Mouse (Mus musculus) heart, embryonic 14.5 days (tissue): Measurements from ENCODE around the gene Gm11549. TPM values are rescaled to one million over a fixed set of nuclear protein-coding genes. Genes with fewer than 3 reads are reported as not detected.

Experiments
- ATAC-seq: fragments of 200-750 bp; cut with Nextera tagmentation; 2 replicates; pipeline ENCODE4 v1.8.0; 2017; ENCODE audit warnings: low read depth, moderate TSS enrichment; ENCODE audit not compliant: insufficient number of reproducible peaks, insufficient read depth, low FRiP score
- H3K27ac ChIP-seq, 2 experiments: fragments of 200-500 bp in 1 of 2; fragments of 300-500 bp in 1 of 2; sonication (generic) in 1 of 2; replicated peaks in 1 of 2; 2 replicates each; pipeline ENCODE4 v1.5.1; 2012 to 2014; ENCODE audit warnings: low read depth in 2 of 2, low read length in 2 of 2, control low read depth in 1 of 2, mild to moderate bottlenecking in 1 of 2, mixed read lengths in 1 of 2; ENCODE audit not compliant: control insufficient read depth in 1 of 2, insufficient read depth in 1 of 2
- H3K27me3 ChIP-seq: fragments of 300-500 bp; sonication (generic); 2 replicates; pipeline ENCODE4 v1.6.1; 2014; ENCODE audit warnings: mild to moderate bottlenecking, low read length, control low read depth; ENCODE audit not compliant: control insufficient read depth, insufficient read depth
- H3K36me3 ChIP-seq: fragments of 300-500 bp; sonication (generic); 2 replicates; pipeline ENCODE4 v1.6.1; 2014; ENCODE audit warnings: mild to moderate bottlenecking, control low read depth, low read length, mixed read lengths; ENCODE audit not compliant: control insufficient read depth, insufficient read depth
- H3K4me1 ChIP-seq, 2 experiments: fragments of 200-500 bp in 1 of 2; fragments of 300-500 bp in 1 of 2; sonication (generic) in 1 of 2; 2 replicates each; pipeline ENCODE4 v1.6.1; 2012 to 2014; ENCODE audit warnings: low read length in 2 of 2, control low read depth in 1 of 2, mixed read lengths in 1 of 2; ENCODE audit not compliant: control insufficient read depth in 2 of 2, insufficient read depth in 2 of 2
- H3K4me2 ChIP-seq: fragments of 300-500 bp; sonication (generic); 2 replicates; pipeline ENCODE4 v1.6.1; 2014; ENCODE audit warnings: mild to moderate bottlenecking, low read length
- H3K4me3 ChIP-seq, 2 experiments: fragments of 200-500 bp in 1 of 2; fragments of 300-500 bp in 1 of 2; sonication (generic) in 1 of 2; 2 replicates each; pipeline ENCODE4 v1.5.1; 2012 to 2014; ENCODE audit warnings: low read length in 2 of 2, mild to moderate bottlenecking in 2 of 2, control low read depth in 1 of 2, low read depth in 1 of 2, moderate library complexity in 1 of 2; ENCODE audit not compliant: control insufficient read depth in 1 of 2, insufficient read depth in 1 of 2
- H3K9ac ChIP-seq: fragments of 300-500 bp; sonication (generic); 2 replicates; pipeline ENCODE4 v1.6.1; 2014; ENCODE audit warnings: mild to moderate bottlenecking, low read length
- H3K9me3 ChIP-seq: fragments of 300-500 bp; sonication (generic); 2 replicates; pipeline ENCODE4 v1.6.1; 2016; ENCODE audit warnings: low read length, control low read depth; ENCODE audit not compliant: control insufficient read depth
- WGBS: fragments of 180-500 bp; shearing (Covaris S2); extraction: QIAGEN DNeasy Blood & Tissue Kit; methylation state at CpG from one replicate; pipeline ENCODE4 v1.1.7; 2014; 5-methylcytosine and 5-hydroxymethylcytosine counted together
- polyA plus RNA-seq: library from polyadenylated mRNA; unstranded; fragments of >200 nt; fragmentation: Nextera tagmentation; extraction: Ambion mirVana; gene quantifications from 2 replicates; pipeline ENCODE4 v1.2.1, GENCODE M21; 2014

Gm11549 gene
- polyA plus RNA-seq: 0.58 and 0.88 TPM in 2 replicates

DNA sequence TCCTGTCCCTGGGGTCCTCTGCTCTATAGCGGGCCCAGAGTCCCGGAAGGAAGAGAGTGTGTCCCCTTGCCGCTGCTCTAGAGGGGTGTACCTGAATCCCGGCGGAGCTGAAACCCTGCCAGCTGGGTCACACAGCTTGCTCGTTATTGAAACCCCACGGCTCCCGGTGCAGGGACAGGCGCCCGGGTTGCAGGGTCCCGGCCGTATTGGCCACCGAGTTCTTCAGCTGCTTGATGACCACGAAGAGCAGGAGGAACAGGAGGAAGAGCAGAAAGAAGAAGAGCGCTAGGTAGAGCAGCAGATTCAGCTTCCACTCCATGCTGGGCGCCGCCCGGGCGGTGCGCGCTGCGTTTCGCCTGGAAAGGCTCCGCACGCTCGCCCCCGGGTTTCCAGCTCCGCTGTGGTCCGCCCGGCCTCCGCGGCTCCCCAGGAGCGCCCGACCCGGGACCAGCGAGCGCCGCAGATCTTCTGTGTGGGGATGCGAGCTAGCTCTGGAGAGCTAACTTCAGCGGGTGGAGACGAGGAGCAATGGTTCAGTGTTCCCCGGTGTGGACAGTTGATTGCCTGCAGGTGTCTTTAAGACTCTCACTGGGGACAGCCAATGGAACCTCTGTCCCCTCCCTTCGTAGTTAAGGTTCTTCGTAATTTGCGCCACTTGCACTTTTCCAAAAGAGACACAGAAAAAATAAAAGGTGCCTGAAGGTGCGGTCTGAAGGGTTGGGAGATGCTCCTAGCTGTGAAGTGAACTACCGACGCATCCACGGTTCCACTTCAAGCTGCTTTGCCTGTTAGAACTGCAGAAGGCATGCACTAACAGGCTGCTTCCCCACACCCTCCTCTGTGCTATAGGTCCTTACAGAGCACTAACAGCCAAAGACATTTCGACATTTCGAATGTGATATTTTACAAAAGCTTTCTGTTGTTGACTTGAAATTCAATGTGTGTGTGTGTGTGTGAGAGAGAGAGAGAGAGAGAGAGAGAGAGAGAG lies at the start of gene Gm11549:
Gene Gm11549 (minus strand): TSS at position 741 of the 988 bp plus-strand sequence.
- ATAC-seq: no peak
- Histone ChIP-seq H3K4me3 (peak within 1 kb of the TSS; percentile 47 to 58), H3K36me3 (no peaks in the 10 kb centered on the region), H3K4me2 (peak within 1 kb of the TSS; percentile 99), H3K9me3 (no peaks in the 10 kb centered on the region), H3K9ac (peak within 1 kb of the TSS; percentile 75), H3K4me1 (peaks cover 2 to 3% of the 10 kb centered on the region in 2 experiments; a peak in 3 of 4 replicates), H3K27me3 (peaks cover 22% of the 10 kb centered on the region), H3K27ac (no peak within 1 kb of the TSS)
- WGBS: 2% methylated on average over 51 of the region's 51 CpGs

DNA sequence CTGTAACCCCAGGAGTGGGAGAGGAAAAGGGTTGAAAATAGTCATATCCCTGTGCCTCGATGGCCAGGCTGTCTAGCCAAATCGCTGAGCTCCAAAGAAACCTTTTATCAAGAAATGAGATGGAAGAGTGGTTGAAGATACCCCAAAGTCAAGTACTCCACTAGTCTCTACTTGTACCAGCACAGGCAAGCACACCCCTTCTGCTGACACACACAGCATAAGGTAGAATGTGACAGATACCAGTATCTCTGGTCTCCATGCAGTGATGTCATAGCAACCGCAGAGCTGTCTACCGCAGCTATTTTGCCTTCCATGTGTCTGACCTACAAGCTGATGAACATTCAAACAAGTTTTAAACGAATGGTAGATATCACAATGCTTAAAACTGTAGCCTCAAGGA lies 48.2 kb upstream of the Gm11549 start:
- WGBS: 66% methylated on average over 5 of the region's 5 CpGs
- peaks cover 61% of the 10 kb centered on the region for H3K36me3 ChIP-seq
- no peak for ATAC-seq

DNA sequence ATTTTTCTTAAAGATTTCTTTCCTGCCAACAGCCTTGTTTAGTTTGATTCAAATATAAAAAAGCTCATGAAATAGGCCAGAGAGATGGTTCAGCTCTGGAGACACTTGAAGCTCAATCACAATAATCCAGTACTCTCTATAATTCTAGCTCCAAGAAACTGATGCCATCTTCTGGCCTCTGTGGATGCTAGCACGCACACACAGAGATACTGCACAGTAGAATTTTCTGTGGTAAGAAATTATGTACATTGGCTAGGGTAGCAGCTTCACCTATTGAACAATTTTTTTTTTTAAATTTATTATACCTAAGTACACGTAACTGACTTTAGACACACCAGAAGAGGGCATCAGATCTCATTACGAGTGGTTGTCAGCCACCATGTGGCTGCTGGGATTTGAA lies 42.1 kb upstream of the Gm11549 start:
- no peaks in the 10 kb centered on the region for H3K27me3 ChIP-seq
- WGBS: 87% methylated on average over 3 of the region's 3 CpGs
- H3K4me2 ChIP-seq: no peak overlapping the region
- H3K36me3 ChIP-seq: peaks cover 99% of the 10 kb centered on the region
- H3K4me3 ChIP-seq: no peak overlapping the region
- no peak overlapping the region for H3K27ac ChIP-seq
- no peaks in the 10 kb centered on the region for H3K4me1 ChIP-seq
- H3K9me3 ChIP-seq: no peaks in the 10 kb centered on the region
- no peak overlapping the region for H3K9ac ChIP-seq
- no peak for ATAC-seq

More for the DNA sequence above, 48.2 kb upstream of the Gm11549 start:
- H3K9me3 ChIP-seq: no peaks in the 10 kb centered on the region
- no peak overlapping the region for H3K27ac ChIP-seq
- H3K4me3 ChIP-seq: peak overlapping the region in 1 of 2 experiments; percentile 96; a peak in 2 of 4 replicates
- no peaks in the 10 kb centered on the region for H3K27me3 ChIP-seq
- H3K4me1 ChIP-seq: peaks cover 0 to 18% of the 10 kb centered on the region in 2 experiments; a peak in 3 of 4 replicates
- H3K9ac ChIP-seq: peak overlapping the region; percentile 88; the same call in 1 of the 2 replicates
- H3K4me2 ChIP-seq: peak overlapping the region; percentile 82

DNA sequence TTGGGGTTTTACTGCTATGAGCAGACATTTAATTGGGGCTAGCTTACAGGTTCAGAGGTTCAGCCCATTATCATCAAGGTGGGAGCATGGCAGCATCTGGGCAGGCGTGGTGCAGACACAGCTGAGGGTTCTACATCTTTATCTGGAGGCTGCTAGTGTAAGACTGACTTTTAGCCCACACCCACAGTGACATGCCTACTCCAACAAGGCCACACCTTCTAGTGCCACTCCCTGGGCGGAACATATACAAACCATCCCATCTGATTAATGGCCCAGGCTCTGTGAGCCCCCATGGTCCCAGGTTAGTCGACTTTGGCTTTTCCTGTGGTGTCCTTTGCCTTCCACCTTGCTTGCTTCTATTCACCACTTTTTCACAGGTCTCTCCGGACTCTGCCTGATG lies 38.0 kb upstream of the Gm11549 start:
- Histone ChIP-seq H3K4me3 (no peak overlapping the region), H3K4me1 (no peaks in the 10 kb centered on the region), H3K36me3 (peaks cover 99% of the 10 kb centered on the region), H3K27ac (no peak overlapping the region), H3K27me3 (no peaks in the 10 kb centered on the region), H3K4me2 (no peak overlapping the region), H3K9me3 (no peaks in the 10 kb centered on the region), H3K9ac (no peak overlapping the region)
- ATAC-seq: no peak
- WGBS: 80% methylated on average over 4 of the region's 4 CpGs

DNA sequence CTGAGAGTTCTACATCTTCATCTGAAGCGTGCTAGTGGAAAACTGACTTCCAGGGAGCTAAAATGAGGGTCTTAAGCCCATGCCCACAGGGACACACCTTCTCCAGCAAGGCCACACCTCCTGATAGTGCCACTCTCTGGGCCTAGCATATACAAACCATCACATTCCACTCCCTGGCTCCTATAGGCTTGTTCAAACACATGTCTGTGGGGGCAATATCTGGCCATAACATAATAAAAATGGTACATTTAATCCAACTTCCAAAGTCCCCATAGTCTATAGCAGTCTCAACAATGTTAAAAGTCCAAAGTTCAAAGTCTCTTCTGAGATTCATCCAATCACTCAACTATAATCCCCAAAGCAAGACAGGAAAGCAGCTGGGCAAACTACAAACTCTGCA lies 36.0 kb upstream of the Gm11549 start:
- Histone ChIP-seq H3K4me1 (0 out of 4 replicates have a peak, but pooled peaks cover 0 to 3% of the 10 kb centered on the region in 2 experiments), H3K9me3 (no peaks in the 10 kb centered on the region), H3K9ac (no peak overlapping the region), H3K4me2 (no peak overlapping the region), H3K4me3 (no peak overlapping the region), H3K27me3 (no peaks in the 10 kb centered on the region), H3K36me3 (peaks cover 87% of the 10 kb centered on the region), H3K27ac (no peak overlapping the region)
- no peak for ATAC-seq
- WGBS: 94% methylated on average over 1 of the region's 1 CpGs

DNA sequence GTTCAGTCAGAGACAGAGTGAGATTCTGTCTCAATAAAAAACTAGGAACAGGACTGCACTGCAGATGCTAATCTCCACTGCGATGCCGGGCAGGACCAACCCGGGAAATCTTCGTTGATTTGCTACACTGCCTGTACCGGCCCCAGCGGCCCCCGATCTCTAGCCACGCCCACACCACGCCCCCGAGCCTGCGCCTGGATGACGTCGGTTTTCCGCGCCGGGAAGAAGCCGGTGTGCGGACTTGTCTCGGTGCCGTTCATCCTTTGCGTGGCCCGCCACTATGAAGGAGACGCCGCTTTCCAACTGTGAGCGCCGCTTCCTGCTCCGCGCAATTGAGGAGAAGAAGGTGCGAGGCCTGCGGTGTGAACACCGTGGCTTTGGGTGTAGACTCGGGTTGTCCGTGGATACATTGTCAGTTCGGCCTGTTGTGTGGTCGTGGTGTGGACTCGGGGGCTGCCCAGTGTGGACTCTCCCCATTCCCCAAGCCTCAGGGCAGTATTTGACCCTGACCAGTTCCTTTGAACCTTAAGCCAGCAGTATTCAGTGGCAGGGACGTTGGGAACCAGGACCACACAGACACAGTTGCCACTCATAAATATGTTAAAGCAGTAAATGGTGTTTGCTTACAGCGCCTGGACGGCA lies 30.9 kb upstream of the Gm11549 start, which contains the start of gene Exosc9:
Gene Exosc9 (plus strand): TSS at position 201 of the 642 bp plus-strand sequence.
- H3K9ac ChIP-seq: peak within 1 kb of the TSS; percentile 82
- H3K4me3 ChIP-seq: peak within 1 kb of the TSS; percentile 79 to 82
- H3K9me3 ChIP-seq: no peaks in the 10 kb centered on the region
- WGBS: 1% methylated on average over 39 of the region's 39 CpGs
- H3K36me3 ChIP-seq: peaks cover 38% of the 10 kb centered on the region
- H3K4me1 ChIP-seq: 0 out of 4 replicates have a peak, but pooled peaks cover 0 to 3% of the 10 kb centered on the region in 2 experiments
- ATAC-seq: peak; percentile 86
- no peaks in the 10 kb centered on the region for H3K27me3 ChIP-seq
- 0 out of 4 replicates have a peak within 1 kb of the TSS, but pooled peaks have one; percentile 9 to 25 for H3K27ac ChIP-seq
- peak within 1 kb of the TSS; percentile 82 for H3K4me2 ChIP-seq

DNA sequence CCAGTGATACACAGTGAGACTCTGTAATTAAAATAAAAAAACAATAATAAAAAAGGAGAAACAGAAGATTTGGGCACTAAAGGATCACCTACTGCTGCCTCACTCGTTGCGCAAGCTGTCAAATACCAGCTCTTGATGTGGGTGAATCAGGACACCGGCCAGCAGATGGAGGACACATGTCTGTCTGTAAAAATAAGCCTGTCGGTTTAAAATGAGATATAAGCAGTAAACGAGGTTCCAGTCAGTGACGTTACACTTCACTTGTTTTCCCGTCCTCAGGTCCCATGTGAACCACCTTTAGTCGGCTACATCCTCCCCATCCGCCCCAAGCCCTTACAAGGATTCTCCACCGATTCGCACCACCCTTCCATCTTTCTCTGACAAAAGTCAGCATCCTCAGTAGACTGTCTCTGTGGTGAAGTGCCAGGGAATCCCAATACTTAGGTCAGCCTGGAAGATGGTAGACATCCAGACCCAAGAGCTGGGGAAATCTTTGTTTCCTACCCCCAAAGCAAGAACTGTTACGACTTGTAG lies 30.3 kb upstream of the Gm11549 start:
- Histone ChIP-seq H3K27me3 (no peaks in the 10 kb centered on the region), H3K4me3 (peak overlapping the region; percentile 79 to 82), H3K9me3 (no peaks in the 10 kb centered on the region), H3K27ac (no peak overlapping the region), H3K36me3 (peaks cover 32% of the 10 kb centered on the region), H3K4me2 (peak overlapping the region; percentile 82), H3K9ac (peak overlapping the region; percentile 82), H3K4me1 (0 out of 4 replicates have a peak, but pooled peaks cover 0 to 3% of the 10 kb centered on the region in 2 experiments)
- 15% methylated on average over 12 of the region's 12 CpGs for WGBS
- ATAC-seq: no peak
